Mouse (Mus musculus) layer of hippocampus, adult 6 months (tissue): ENCODE data around the gene Necap1. TPM values are rescaled to one million over a fixed set of nuclear protein-coding genes. Genes with fewer than 3 reads are reported as not detected.

Experiments
- long read RNA-seq, 2 experiments: library from polyadenylated mRNA; unstranded; transcript quantifications; one replicate each; pipeline ENCODE4 v2.0.0; 2019 to 2020
- microRNA-seq: library from miRNA; unstranded; fragments of <30 nt; microRNA quantifications from one replicate; pipeline ENCODE4 v1.2.0, GENCODE M21; 2020
- polyA plus RNA-seq: library from polyadenylated mRNA; unstranded; fragments of <200 nt; fragmentation: Nextera tagmentation; gene quantifications from 2 replicates; pipeline ENCODE4 v1.2.3, GENCODE M21; 2021

Necap1 gene
- polyA plus RNA-seq = 144 and 155 TPM in 2 replicates
- long read RNA-seq, experiment 1, transcript Necap1-201 (8 exons, 2,476 nt) = major isoform, 312 of 372 reads
- long read RNA-seq, experiment 1, partial matches to known transcripts = 53 of 372 reads
- long read RNA-seq, experiment 1, other reads (novel, unspliced or antisense) = 7 of 372 reads
- long read RNA-seq, experiment 2, transcript Necap1-201 (8 exons, 2,476 nt) = major isoform, 1,162 of 1,226 reads
- long read RNA-seq, experiment 2, partial matches to known transcripts = 36 of 1,226 reads
- long read RNA-seq, experiment 2, other reads (novel, unspliced or antisense) = 28 of 1,226 reads

GRCm38 (mm10) chr6:122873871-122874719, at the start of gene Necap1:
TSS of gene Necap1 (plus strand) at chr6:122874474.

GRCm38 (mm10) chr6:122855955-122856354, 18.3 kb upstream of the Necap1 start, which contains the start of gene C3ar1:
TSS of gene C3ar1 (minus strand) at chr6:122856161.

GRCm38 (mm10) chr6:122921451-122921850, 47.2 kb downstream of the Necap1 start, which contains the start of gene Clec4a1:
TSS of gene Clec4a1 (plus strand) at chr6:122921848.

Small RNA genes lying within 50 kb of the gene (microRNA-seq; reads per million reads assigned to microRNA genes)
- gene Mir7231 = 1.5 reads per million

Other genes starting within 250 kb of the Necap1 start
- not detected in 2 replicates for gene Dppa3, start 248.1 kb upstream of the Necap1 start, polyA plus RNA-seq
- 0.09 TPM in 1 of 2 replicates, not detected in the other for gene Nanog, start 167.0 kb upstream of the Necap1 start, polyA plus RNA-seq
- 25.3 and 27.0 TPM in 2 replicates for gene Slc2a3, start 72.8 kb upstream of the Necap1 start, polyA plus RNA-seq
- gene Foxj2, start 54.6 kb upstream of the Necap1 start, polyA plus RNA-seq = 3.2 and 3.8 TPM in 2 replicates
- 1.3 and 1.6 TPM in 2 replicates for gene C3ar1, start 18.3 kb upstream of the Necap1 start, polyA plus RNA-seq
- gene Clec4a1, start 47.4 kb downstream of the Necap1 start, polyA plus RNA-seq = 0.46 TPM in 1 of 2 replicates, not detected in the other
- gene Clec4a3, start 78.0 kb downstream of the Necap1 start, polyA plus RNA-seq = 2.0 and 2.1 TPM in 2 replicates
- not detected in 2 replicates for gene Clec4a4, start 115.9 kb downstream of the Necap1 start, polyA plus RNA-seq
- gene Clec4b1, start 175.5 kb downstream of the Necap1 start, polyA plus RNA-seq = not detected in 2 replicates
- 1.6 and 2.2 TPM in 2 replicates for gene Clec4a2, start 232.0 kb downstream of the Necap1 start, polyA plus RNA-seq